Mouse (Mus musculus) thymus, postnatal 36 days (tissue): ENCODE data around the gene Nfib.

ENCODE experiments used
- DNase-seq, 2 experiments: peaks; one replicate each; pipeline ENCODE4 v3.0.0; 2022; ENCODE audit warnings: mixed read lengths in 2 of 2

Gene Nfib

GRCm38 (mm10) chr4:82494829-82495228 is 210.7 kb downstream of the Nfib start:
- DNase-seq: no peak

- no peak for DNase-seq
Measured at GRCm38 (mm10) chr4:82494424-82494823, 211.1 kb downstream of the Nfib start.

- no peak for DNase-seq
Measured at GRCm38 (mm10) chr4:82493865-82494264, 211.7 kb downstream of the Nfib start.

- DNase-seq: no peak
Measured at GRCm38 (mm10) chr4:82493363-82493762, 212.2 kb downstream of the Nfib start.

GRCm38 (mm10) chr4:82492737-82493136 is 212.8 kb downstream of the Nfib start:
- DNase-seq: no peak

- no peak for DNase-seq
Measured at GRCm38 (mm10) chr4:82489939-82490338, 215.6 kb downstream of the Nfib start.

GRCm38 (mm10) chr4:82485910-82486309 is 219.6 kb downstream of the Nfib start:
- DNase-seq: no peak

GRCm38 (mm10) chr4:82483871-82484270 is 221.7 kb downstream of the Nfib start:
- no peak for DNase-seq

- DNase-seq: no peak
Measured at GRCm38 (mm10) chr4:82483298-82483697, 222.3 kb downstream of the Nfib start.

GRCm38 (mm10) chr4:82480635-82481034 is 224.9 kb downstream of the Nfib start:
- DNase-seq: no peak

GRCm38 (mm10) chr4:82479394-82479793 is 226.2 kb downstream of the Nfib start:
- DNase-seq: no peak

GRCm38 (mm10) chr4:82477742-82478141 is 227.8 kb downstream of the Nfib start:
- no peak for DNase-seq

GRCm38 (mm10) chr4:82476411-82476810 is 229.1 kb downstream of the Nfib start:
- no peak for DNase-seq

- no peak for DNase-seq
Measured at GRCm38 (mm10) chr4:82474334-82474733, 231.2 kb downstream of the Nfib start.

GRCm38 (mm10) chr4:82470938-82471320 is 234.6 kb downstream of the Nfib start:
- DNase-seq: no peak

- DNase-seq: no peak
Measured at GRCm38 (mm10) chr4:82470212-82470937, 235.2 kb downstream of the Nfib start.

- DNase-seq: no peak
Measured at GRCm38 (mm10) chr4:82468944-82469343, 236.6 kb downstream of the Nfib start.

- no peak for DNase-seq
Measured at GRCm38 (mm10) chr4:82466717-82467116, 238.8 kb downstream of the Nfib start.

- DNase-seq: no peak
Measured at GRCm38 (mm10) chr4:82466144-82466543, 239.4 kb downstream of the Nfib start.

- DNase-seq: no peak
Measured at GRCm38 (mm10) chr4:82464051-82464632, 241.4 kb downstream of the Nfib start.

GRCm38 (mm10) chr4:82463189-82463715 is 242.3 kb downstream of the Nfib start:
- no peak for DNase-seq

GRCm38 (mm10) chr4:82461676-82462075 is 243.9 kb downstream of the Nfib start:
- DNase-seq: no peak

GRCm38 (mm10) chr4:82458895-82459294 is 246.7 kb downstream of the Nfib start:
- no peak for DNase-seq

- no peak for DNase-seq
Measured at GRCm38 (mm10) chr4:82456908-82457307, 248.6 kb downstream of the Nfib start.

- DNase-seq: no peak
Measured at GRCm38 (mm10) chr4:82456323-82456713, 249.2 kb downstream of the Nfib start.
